Mouse (Mus musculus): Measurements from ENCODE around the gene Plekhg3.

- TF ChIP-seq CTCF (conservative IDR thresholded peaks at IDR 0.05; ENCODE audit: insufficient read depth, insufficient read length, low read depth, low read length) (no peak), POLR2A (IDR thresholded peaks at IDR 0.05; ENCODE audit: low read depth, low read length) (no peak)
These were observed 49.1 kb downstream of the Plekhg3 start for GRCm38 (mm10) chr12:76579806-76580205.

All from kidney, adult 2 months (tissue).